ENCODE assay signal across 8 mouse cellular contexts in genomic region chr8:110079282-110080221, GRCm38 (mm10). TPM values are rescaled to one million over a fixed set of nuclear protein-coding genes. Genes with fewer than 3 reads are reported as not detected.
DNase-seq lines count a peak whose midpoint lies in the region; ATAC-seq lines count a peak whose summit lies in the region.

Gene Zfp612, plus strand, starts transcription at chr8:110079746.

- peak; percentile 94 for ATAC-seq in hindbrain, embryonic 14.5 days (ENCODE audit: low FRiP score)

- H3K36me3 ChIP-seq in hindbrain, embryonic 14.5 days (replicated peaks; ENCODE audit: control insufficient read depth, insufficient read depth) = peaks cover 24% of the 10 kb centered on the region

- peak within 1 kb of the TSS; percentile 62 for H3K4me3 ChIP-seq in hindbrain, embryonic 14.5 days (replicated peaks; ENCODE audit: low read length)

- peak; percentile 40 for DNase-seq in WW6 (ENCODE audit: low read depth, low spot score)
- peak; percentile 88 for DNase-seq in cerebellum, adult 9-11 months
- DNase-seq in frontal cortex, postnatal 14 days (ENCODE audit: low spot score in 2 of 2) = peak; percentile 28 to 52
- peak; percentile 75 for DNase-seq in hindbrain, embryonic 14.5 days (ENCODE audit: low spot score)
- DNase-seq in left cerebral cortex, adult 11 months (ENCODE audit: low spot score) = peak; percentile 35
- DNase-seq in lung, postnatal 14 days = peak; percentile 56
- peak; percentile 81 for DNase-seq in retina, postnatal 1 day
- DNase-seq in urinary bladder, postnatal 36 days (ENCODE audit: low spot score in 2 of 2) = peak; percentile 48 to 54

- peaks cover 14% of the 10 kb centered on the region; the same call in 1 of the 2 replicates for H3K4me1 ChIP-seq in hindbrain, embryonic 14.5 days (replicated peaks; ENCODE audit: control insufficient read depth, insufficient read depth, low read length)

- peak within 1 kb of the TSS; percentile 78 for H3K4me2 ChIP-seq in hindbrain, embryonic 14.5 days (replicated peaks)

- H3K27ac ChIP-seq in hindbrain, embryonic 14.5 days = peak within 1 kb of the TSS; percentile 15; the same call in 1 of the 2 replicates

- H3K9me3 ChIP-seq in hindbrain, embryonic 14.5 days (ENCODE audit: control insufficient read depth, low read length) = no peaks in the 10 kb centered on the region

- H3K27me3 ChIP-seq in hindbrain, embryonic 14.5 days (ENCODE audit: control insufficient read depth, insufficient read depth, low read length) = no peaks in the 10 kb centered on the region

- 7% methylated on average over 54 of the region's 54 CpGs for WGBS in hindbrain, embryonic 14.5 days

- peak within 1 kb of the TSS; percentile 78 for H3K9ac ChIP-seq in hindbrain, embryonic 14.5 days

RNA-seq across cellular contexts. Expression of gene Zfp612, which starts in this region (rescaled TPM):
- 17.9 and 20.2 TPM in 2 replicates for polyA plus RNA-seq in hindbrain, embryonic 14.5 days (2014; fragmentation: Nextera tagmentation; extraction: Ambion mirVana)

Comparison
In these comparisons a context has a peak if more than half of its experiments do, and no peak if none do; other contexts are left out.
1. Peak in every context shown above with its lines: DNase-seq, ATAC-seq, H3K4me3 ChIP-seq and H3K27ac ChIP-seq.
2. DNase-seq: peak in every context shown above with its lines; median percentile 88 in cerebellum, adult 9-11 months; 81 in retina, postnatal 1 day; 75 in hindbrain, embryonic 14.5 days; 56 in lung, postnatal 14 days; 51 in urinary bladder, postnatal 36 days; 40 in WW6; 40 in frontal cortex, postnatal 14 days; 35 in left cerebral cortex, adult 11 months.